Mouse (Mus musculus): ENCODE data around the gene Olfr1508.
"Not testable (repeated sequence)": the region's sequence is repeated elsewhere in the genome, so short reads cannot be mapped to it uniquely, and the experiment has no call there.

Gene Olfr1508

GRCm38 (mm10) chr14:52467395-52467794 lies at the start of gene Olfr1508:
TSS of gene Olfr1508 (minus strand) at chr14:52467495.
- in situ Hi-C loops (cut with MboI) = no loop called here

GRCm38 (mm10) chr14:52495516-52495915 lies 28.2 kb upstream of the Olfr1508 start, which contains the start of gene Olfr1507:
TSS of gene Olfr1507 (minus strand) at chr14:52495749.
- in situ Hi-C loops (cut with MboI) = no loop called here

DNA sequence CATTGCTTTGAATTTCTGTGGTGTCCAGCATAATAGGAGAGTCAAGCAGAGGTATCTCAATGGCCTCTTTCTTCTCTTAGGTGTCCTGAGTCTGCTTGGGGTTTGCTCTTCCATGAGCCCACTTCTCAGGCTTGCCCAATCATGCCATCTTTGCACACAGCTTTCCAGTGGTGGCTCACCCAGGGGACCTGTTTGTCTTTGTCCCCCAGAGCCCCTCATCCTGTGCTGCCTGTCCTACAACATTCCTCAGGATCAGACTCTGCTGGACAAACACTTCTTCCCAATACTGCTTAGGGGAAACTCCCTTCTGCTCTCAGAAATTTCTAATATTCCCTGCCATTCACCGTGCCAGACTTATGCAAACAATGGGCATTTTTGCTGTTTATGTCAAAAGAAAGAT lies 1.6 kb downstream of the Olfr1508 start:
- in situ Hi-C loops (cut with MboI) = no loop called here

DNA sequence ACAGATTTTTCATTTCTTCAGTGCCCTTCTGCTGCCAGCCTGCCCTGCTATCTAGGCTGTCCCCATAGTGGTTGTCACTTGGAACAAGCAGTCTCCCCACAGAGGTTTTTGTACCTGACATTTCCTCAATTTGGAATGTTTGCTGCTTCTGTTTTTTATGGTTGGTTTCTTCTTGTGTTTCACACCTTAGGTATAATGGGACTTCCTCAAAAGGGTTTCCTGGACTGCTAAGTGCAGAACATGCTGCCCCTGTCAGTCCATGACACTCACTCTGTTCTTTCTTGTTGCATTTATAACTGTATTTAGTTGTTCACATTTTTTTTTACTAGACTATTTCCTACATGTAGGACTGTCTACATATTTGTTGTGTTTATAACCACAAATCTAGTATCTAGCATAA lies 5.4 kb downstream of the Olfr1508 start:
- in situ Hi-C loops (cut with MboI) = no loop called here

GRCm38 (mm10) chr14:52451138-52451537 lies 16.2 kb downstream of the Olfr1508 start:
- in situ Hi-C loops (cut with MboI) = no loop called here

- in situ Hi-C loops (cut with MboI) = no loop called here
These were observed 24.6 kb downstream of the Olfr1508 start, which contains the start of gene Olfr1509 for GRCm38 (mm10) chr14:52442690-52443089. TSS of gene Olfr1509 (plus strand) at chr14:52442990.

DNA sequence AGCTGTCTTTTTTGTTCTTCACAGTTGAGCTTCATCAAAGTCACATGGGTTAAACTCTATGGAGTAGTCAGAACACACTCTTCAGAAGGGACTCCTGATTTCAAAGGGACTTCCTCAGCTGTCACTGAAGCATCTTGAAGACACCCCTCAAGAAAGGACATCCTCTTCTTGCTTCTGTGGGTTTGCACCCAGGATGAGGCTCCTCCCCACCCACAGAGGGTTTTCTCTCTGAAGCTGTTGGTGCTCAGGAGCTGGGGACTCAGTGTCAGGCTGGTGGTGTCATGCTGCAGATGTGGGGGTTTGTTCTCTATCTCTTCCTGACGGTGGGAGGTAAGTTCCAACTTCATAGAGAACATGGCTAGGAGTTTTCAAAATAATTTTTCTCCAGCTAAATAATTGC lies 39.6 kb downstream of the Olfr1508 start:
- in situ Hi-C loops (cut with MboI) = no loop called here

DNA sequence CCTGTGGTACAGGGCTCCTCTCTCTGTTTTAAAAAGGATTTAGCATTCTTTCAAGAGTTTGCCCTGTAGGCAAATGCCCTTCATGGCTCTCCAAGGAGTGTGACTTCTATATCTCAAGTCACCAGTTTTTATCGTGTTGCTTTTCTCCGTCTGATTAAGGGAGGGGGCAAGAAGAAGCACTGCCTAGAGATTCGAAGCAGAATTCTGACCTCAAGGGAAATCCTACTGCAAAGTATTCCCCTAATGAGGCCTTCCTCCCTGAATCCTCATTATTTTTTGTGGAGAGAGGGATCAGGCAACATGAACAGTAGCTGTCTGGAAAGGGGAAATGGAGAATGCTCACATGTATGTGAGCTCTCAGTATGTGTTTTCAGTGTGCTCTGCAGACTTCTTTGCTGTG lies 53.0 kb downstream of the Olfr1508 start, which contains the start of gene Olfr1510:
Gene Olfr1510 (minus strand): TSS at position 101 of the 400 bp plus-strand sequence.
- in situ Hi-C loops (cut with MboI) = no loop called here

DNA sequence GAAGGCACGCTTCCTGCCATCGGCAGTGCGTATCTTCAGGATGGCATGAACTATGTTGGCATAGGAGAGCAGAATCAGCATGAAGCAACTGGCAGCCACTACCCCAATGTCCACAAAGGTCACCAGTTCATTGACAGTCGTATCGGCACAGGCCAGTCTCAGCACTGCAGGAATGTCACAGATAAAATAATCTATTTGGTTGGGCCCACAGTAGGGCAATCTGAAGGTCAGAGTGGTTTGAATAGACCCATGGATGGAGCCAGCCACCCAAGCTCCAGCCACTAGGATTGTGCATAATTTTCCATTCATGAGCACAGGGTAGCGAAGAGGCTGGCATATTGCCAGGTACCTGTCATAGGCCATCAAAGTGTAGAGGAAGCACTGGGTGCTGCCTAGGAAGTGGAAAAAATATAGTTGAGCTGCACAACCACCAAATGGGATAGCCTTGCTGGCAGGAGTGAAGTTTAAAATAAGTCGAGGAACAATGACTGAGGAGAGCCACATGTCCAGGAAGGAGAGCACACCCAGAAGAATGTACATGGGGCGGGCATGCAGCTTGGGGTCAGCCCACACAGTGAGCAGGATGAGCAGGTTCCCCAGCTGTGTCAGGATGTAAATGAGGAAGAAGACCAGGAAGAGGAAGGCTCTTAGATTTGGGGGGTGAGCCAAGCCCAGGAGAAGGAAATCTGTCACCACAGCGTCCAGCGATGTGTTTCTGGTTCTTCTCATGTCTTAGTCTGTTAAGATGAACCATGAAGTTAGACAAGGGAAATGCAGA lies 57.0 kb downstream of the Olfr1508 start:
- in situ Hi-C loops (cut with MboI) = not testable (repeated sequence)

All from mature B cell (primary cell).